Mouse (Mus musculus): Measurements from ENCODE around the gene Aadacl3.

The Aadacl3 gene

GRCm38 (mm10) chr4:144463656-144464055 lies at the start of gene Aadacl3:
Aadacl3 (minus strand) TSS chr4:144463756.
- DNase-seq, result no peak

- DNase-seq, result no peak
Measured at GRCm38 (mm10) chr4:144506518-144506917, 43.0 kb upstream of the Aadacl3 start.

- no peak for DNase-seq
Measured at GRCm38 (mm10) chr4:144493331-144493730, 29.8 kb upstream of the Aadacl3 start.

- DNase-seq, result no peak
Measured at GRCm38 (mm10) chr4:144468091-144468490, 4.5 kb upstream of the Aadacl3 start.

DNA sequence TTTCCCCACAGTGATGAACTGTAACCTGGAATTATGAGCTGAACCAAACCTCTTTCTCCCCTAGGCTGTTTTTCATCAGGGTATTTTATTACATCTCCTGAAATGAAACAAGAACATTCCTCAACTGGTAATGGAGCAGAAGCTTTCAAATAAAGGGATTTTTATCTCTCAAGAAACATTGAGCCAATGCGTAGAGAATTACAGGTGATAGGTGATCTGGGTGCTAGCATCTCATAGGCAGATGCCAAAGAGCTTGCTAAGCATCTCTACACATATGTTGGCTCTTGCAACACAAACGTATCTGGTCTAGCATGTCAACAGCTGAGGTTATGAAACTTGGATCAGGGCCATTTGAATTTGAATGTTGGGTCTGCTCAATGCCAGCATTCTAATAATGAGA lies 1.6 kb upstream of the Aadacl3 start:
- DNase-seq, result no peak

DNA sequence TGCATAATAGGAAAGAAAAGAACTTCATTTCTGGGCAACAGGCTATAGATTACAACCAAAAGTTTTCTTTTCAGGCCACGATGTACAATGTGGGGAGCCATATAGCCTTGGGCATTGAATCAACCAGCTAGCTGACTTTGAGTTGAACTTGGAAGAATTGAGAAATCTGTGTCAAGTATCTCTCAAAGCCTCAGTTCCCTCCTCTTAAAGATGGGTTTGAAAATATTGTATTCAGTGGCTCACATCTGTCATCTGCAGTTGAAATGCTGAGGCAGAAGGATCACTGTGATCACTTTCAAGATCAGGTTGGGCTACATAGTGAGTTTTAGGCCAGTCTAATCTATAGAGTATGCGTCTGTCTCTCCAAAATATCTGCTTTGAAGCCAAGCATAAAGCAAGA lies 10.3 kb downstream of the Aadacl3 start, which contains the start of gene Gm9944:
Gm9944 (minus strand) TSS at position 101 of the 400 bp plus-strand sequence.
- DNase-seq, result no peak

DNA sequence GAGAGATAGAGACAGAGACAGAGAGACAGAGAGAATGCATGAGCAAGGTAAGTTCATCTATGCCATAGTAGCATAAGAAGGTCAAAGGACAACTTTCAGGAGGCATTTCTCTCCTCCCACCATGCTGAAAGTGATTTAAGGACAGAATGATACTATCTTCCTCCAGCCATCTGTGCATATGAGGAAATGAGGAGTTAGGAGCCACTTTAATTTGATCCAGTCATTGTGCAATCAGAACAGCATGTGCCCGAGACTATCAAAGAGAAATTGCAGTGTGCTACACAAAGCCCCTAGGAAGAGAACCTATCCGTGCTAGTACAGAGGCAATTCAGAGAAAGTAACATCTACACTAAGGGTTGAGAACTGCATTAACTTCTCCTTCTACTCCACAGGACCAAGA lies 15.0 kb downstream of the Aadacl3 start:
- no peak for DNase-seq

GRCm38 (mm10) chr4:144441582-144441981 lies 22.0 kb downstream of the Aadacl3 start:
- DNase-seq, result no peak

- no peak for DNase-seq
Measured at GRCm38 (mm10) chr4:144441095-144441494, 22.5 kb downstream of the Aadacl3 start.

DNA sequence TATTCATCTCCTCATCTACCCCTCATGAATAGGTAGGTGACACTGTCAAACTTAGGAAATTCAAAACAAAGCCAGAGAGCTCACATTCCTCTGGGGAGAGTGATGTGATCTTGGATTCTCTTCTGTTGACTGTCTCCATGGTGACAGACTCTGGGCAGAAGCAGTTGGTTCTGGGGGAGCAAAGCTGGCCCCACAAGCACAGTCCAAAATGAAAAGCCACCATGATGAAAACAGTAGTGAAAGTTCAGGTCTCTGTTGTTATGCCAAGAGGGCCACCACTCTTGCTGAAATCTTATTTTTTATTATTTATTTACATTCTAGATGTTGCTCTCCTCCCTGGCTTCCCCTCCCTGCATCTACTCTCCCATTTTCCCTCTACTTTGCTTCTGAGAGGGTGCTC lies 24.9 kb downstream of the Aadacl3 start, which contains the start of gene 1700012P22Rik:
1700012P22Rik (minus strand) TSS at position 101 of the 400 bp plus-strand sequence.
- no peak for DNase-seq

DNA sequence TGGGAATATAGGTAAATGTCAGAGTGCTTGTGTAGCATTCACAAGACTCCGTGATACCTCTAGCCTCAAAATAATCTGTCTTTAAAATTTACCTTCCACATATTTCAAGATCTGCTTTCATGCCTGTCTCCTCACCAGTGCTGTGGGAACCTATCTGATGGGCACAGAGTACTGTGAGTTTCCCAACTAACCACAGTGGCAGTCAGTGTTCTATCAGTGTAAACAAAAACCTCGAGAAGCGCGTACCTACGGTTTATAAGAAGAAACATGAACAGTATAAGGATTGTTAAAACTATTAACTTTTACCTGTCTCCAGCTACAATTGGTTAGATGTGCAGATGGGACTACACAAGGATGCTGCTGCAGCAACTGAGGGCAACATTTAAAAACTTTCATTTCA lies 30.3 kb downstream of the Aadacl3 start:
- DNase-seq, result no peak

DNA sequence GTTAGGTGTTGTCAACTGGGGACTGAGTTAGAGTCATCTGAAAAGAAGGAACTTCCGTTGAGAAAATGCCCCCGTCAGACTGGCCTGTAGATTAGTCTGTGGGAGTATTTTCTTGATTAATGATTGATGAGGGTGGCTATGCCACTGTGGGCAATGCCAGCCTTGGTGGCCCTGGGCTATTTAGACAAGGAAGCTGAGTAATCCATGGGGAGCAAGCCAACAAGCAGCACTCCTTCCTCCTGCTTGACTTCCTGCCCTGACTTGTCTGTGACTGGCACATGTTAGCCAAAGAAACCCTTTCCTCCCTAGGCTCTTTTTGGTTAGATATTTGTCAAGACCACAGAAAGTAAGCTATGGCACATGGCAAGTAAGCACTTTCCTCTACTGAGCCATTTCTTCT lies 32.8 kb downstream of the Aadacl3 start:
- DNase-seq, result no peak

- DNase-seq, result peak; percentile 4
Measured at GRCm38 (mm10) chr4:144428868-144429267, 34.7 kb downstream of the Aadacl3 start.

GRCm38 (mm10) chr4:144424590-144424989 lies 39.0 kb downstream of the Aadacl3 start:
- DNase-seq, result no peak

- DNase-seq, result no peak
Measured at GRCm38 (mm10) chr4:144420644-144421043, 42.9 kb downstream of the Aadacl3 start.

DNA sequence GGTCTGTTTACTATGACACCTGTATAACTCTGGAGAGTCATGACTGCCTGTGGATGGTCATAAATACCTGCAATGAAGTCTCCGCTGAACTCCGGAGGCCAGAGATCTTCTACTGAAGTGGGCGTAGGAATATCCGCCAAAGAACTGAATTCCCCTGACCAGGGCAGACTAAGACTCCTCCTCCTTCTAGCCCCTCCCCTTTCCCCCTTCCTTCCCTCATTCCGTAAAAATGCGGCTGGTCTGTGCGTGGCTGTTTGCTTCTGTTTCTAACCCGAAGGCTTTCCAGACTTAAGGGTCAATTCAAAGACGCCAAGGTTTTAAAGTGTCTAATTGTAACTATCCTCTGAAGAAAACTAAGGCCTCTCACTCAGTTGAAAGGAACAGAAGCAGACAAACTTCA lies 55.3 kb downstream of the Aadacl3 start, which contains the start of gene Pramef12:
Pramef12 (minus strand) TSS at position 175 of the 400 bp plus-strand sequence.
- no peak for DNase-seq

GRCm38 (mm10) chr4:144406261-144406660 lies 57.3 kb downstream of the Aadacl3 start:
- DNase-seq, result no peak

- DNase-seq, result no peak
Measured at GRCm38 (mm10) chr4:144404456-144405086, 59.0 kb downstream of the Aadacl3 start.
